Mouse (Mus musculus): Measurements from ENCODE around the gene Wdtc1. TPM values are rescaled to one million over a fixed set of nuclear protein-coding genes. Genes with fewer than 3 reads are reported as not detected.
A peak's percentile ranks its signal among the peaks of the same experiment; 100 is the strongest.

Gene Wdtc1
- polyA plus RNA-seq, 1 experiment from 2014 or later, result 14.5 TPM

- no peak for DNase-seq (ENCODE audit: low spot score)
- 2% methylated on average over 4 of the region's 4 CpGs for WGBS
Measured at GRCm38 (mm10) chr4:133344112-133344511, 9.2 kb downstream of the Wdtc1 start.

GRCm38 (mm10) chr4:133340217-133340616 lies 13.1 kb downstream of the Wdtc1 start:
- no peaks in the 10 kb centered on the region; the same call in 1 of the 2 replicates for H3K27me3 ChIP-seq (replicated peaks; ENCODE audit: control insufficient read depth, insufficient read depth, low read length)
- peaks cover 12% of the 10 kb centered on the region for H3K4me1 ChIP-seq (replicated peaks; ENCODE audit: control insufficient read depth, insufficient read depth, low read length)
- ATAC-seq (replicated peaks; ENCODE audit: low FRiP score), result no peak
- WGBS, result 80% methylated on average over 2 of the region's 2 CpGs
- H3K4me2 ChIP-seq, result no peak overlapping the region; the same call in 1 of the 2 replicates
- no peaks in the 10 kb centered on the region for H3K36me3 ChIP-seq (ENCODE audit: control insufficient read depth, insufficient read depth, low read length)
- no peak overlapping the region for H3K9ac ChIP-seq (ENCODE audit: low read depth, low read length)
- no peak for DNase-seq (ENCODE audit: low spot score)
- H3K9me3 ChIP-seq (ENCODE audit: control insufficient read depth, low read length), result no peaks in the 10 kb centered on the region
- no peak overlapping the region for H3K4me3 ChIP-seq (ENCODE audit: low read depth, low read length)
- no peak overlapping the region for H3K27ac ChIP-seq (ENCODE audit: low read depth, low read length)

More at GRCm38 (mm10) chr4:133344112-133344511, 9.2 kb downstream of the Wdtc1 start:
- no peak overlapping the region for H3K4me3 ChIP-seq (ENCODE audit: low read depth, low read length)
- no peaks in the 10 kb centered on the region for H3K9me3 ChIP-seq (ENCODE audit: control insufficient read depth, low read length)
- H3K9ac ChIP-seq (ENCODE audit: low read depth, low read length), result no peak overlapping the region
- peaks cover 5% of the 10 kb centered on the region for H3K4me1 ChIP-seq (replicated peaks; ENCODE audit: control insufficient read depth, insufficient read depth, low read length)
- H3K36me3 ChIP-seq (ENCODE audit: control insufficient read depth, insufficient read depth, low read length), result no peaks in the 10 kb centered on the region
- no peak overlapping the region for H3K27ac ChIP-seq (ENCODE audit: low read depth, low read length)
- no peak for ATAC-seq (replicated peaks; ENCODE audit: low FRiP score)
- no peak overlapping the region for H3K4me2 ChIP-seq
- no peaks in the 10 kb centered on the region; the same call in 1 of the 2 replicates for H3K27me3 ChIP-seq (replicated peaks; ENCODE audit: control insufficient read depth, insufficient read depth, low read length)

GRCm38 (mm10) chr4:133339148-133339749 lies 14.0 kb downstream of the Wdtc1 start:
- no peaks in the 10 kb centered on the region; the same call in 1 of the 2 replicates for H3K27me3 ChIP-seq (replicated peaks; ENCODE audit: control insufficient read depth, insufficient read depth, low read length)
- peak; percentile 94 for ATAC-seq (replicated peaks; ENCODE audit: low FRiP score)
- WGBS, result under 1% methylated on average over 59 of the region's 60 CpGs

GRCm38 (mm10) chr4:133338521-133339095 lies 14.7 kb downstream of the Wdtc1 start:
- peak overlapping the region; percentile 65 for H3K27ac ChIP-seq (ENCODE audit: low read depth, low read length)
- H3K27me3 ChIP-seq (replicated peaks; ENCODE audit: control insufficient read depth, insufficient read depth, low read length), result no peaks in the 10 kb centered on the region; the same call in 1 of the 2 replicates
- DNase-seq (ENCODE audit: low spot score) (no peak), ATAC-seq (replicated peaks; ENCODE audit: low FRiP score) (peak; percentile 40)
- H3K4me2 ChIP-seq, result peak overlapping the region; percentile 93
- WGBS, result under 1% methylated on average over 39 of the region's 39 CpGs
- no peaks in the 10 kb centered on the region for H3K36me3 ChIP-seq (ENCODE audit: control insufficient read depth, insufficient read depth, low read length)
- H3K4me3 ChIP-seq (ENCODE audit: low read depth, low read length), result peak overlapping the region; percentile 83
- H3K9me3 ChIP-seq (ENCODE audit: control insufficient read depth, low read length), result no peaks in the 10 kb centered on the region
- H3K9ac ChIP-seq (ENCODE audit: low read depth, low read length), result peak overlapping the region; percentile 79
- peaks cover 12% of the 10 kb centered on the region for H3K4me1 ChIP-seq (replicated peaks; ENCODE audit: control insufficient read depth, insufficient read depth, low read length)

More at GRCm38 (mm10) chr4:133339148-133339749, 14.0 kb downstream of the Wdtc1 start:
- H3K9ac ChIP-seq (ENCODE audit: low read depth, low read length), result peak overlapping the region; percentile 79
- H3K9me3 ChIP-seq (ENCODE audit: control insufficient read depth, low read length), result no peaks in the 10 kb centered on the region
- peak overlapping the region; percentile 83 for H3K4me3 ChIP-seq (ENCODE audit: low read depth, low read length)
- peak overlapping the region; percentile 65 for H3K27ac ChIP-seq (ENCODE audit: low read depth, low read length)
- peak overlapping the region; percentile 93 for H3K4me2 ChIP-seq
- H3K4me1 ChIP-seq (replicated peaks; ENCODE audit: control insufficient read depth, insufficient read depth, low read length), result peaks cover 12% of the 10 kb centered on the region
- no peaks in the 10 kb centered on the region for H3K36me3 ChIP-seq (ENCODE audit: control insufficient read depth, insufficient read depth, low read length)
- peak; percentile 93 for DNase-seq (ENCODE audit: low spot score)

GRCm38 (mm10) chr4:133337833-133338520 lies 15.3 kb downstream of the Wdtc1 start:
- no peak for DNase-seq (ENCODE audit: low spot score)
- Histone ChIP-seq H3K9me3 (ENCODE audit: control insufficient read depth, low read length) (no peaks in the 10 kb centered on the region), H3K9ac (ENCODE audit: low read depth, low read length) (peak overlapping the region; percentile 79), H3K27me3 (replicated peaks; ENCODE audit: control insufficient read depth, insufficient read depth, low read length) (no peaks in the 10 kb centered on the region; the same call in 1 of the 2 replicates), H3K27ac (ENCODE audit: low read depth, low read length) (no peak overlapping the region), H3K4me2 (peak overlapping the region; percentile 93), H3K4me3 (ENCODE audit: low read depth, low read length) (peak overlapping the region; percentile 83), H3K36me3 (ENCODE audit: control insufficient read depth, insufficient read depth, low read length) (no peaks in the 10 kb centered on the region), H3K4me1 (replicated peaks; ENCODE audit: control insufficient read depth, insufficient read depth, low read length) (peaks cover 15% of the 10 kb centered on the region)
- 12% methylated on average over 14 of the region's 14 CpGs for WGBS
- no peak for ATAC-seq (replicated peaks; ENCODE audit: low FRiP score)

GRCm38 (mm10) chr4:133333306-133333705 lies 20.0 kb downstream of the Wdtc1 start:
- WGBS, result 76% methylated on average over 6 of the region's 6 CpGs
- H3K4me2 ChIP-seq, result no peak overlapping the region
- no peak overlapping the region for H3K9ac ChIP-seq (ENCODE audit: low read depth, low read length)
- H3K27me3 ChIP-seq (replicated peaks; ENCODE audit: control insufficient read depth, insufficient read depth, low read length), result no peaks in the 10 kb centered on the region
- no peak for ATAC-seq (replicated peaks; ENCODE audit: low FRiP score)
- no peaks in the 10 kb centered on the region for H3K36me3 ChIP-seq (ENCODE audit: control insufficient read depth, insufficient read depth, low read length)
- peaks cover 10% of the 10 kb centered on the region; the same call in 1 of the 2 replicates for H3K4me1 ChIP-seq (replicated peaks; ENCODE audit: control insufficient read depth, insufficient read depth, low read length)
- H3K27ac ChIP-seq (ENCODE audit: low read depth, low read length), result no peak overlapping the region
- DNase-seq (ENCODE audit: low spot score), result no peak
- H3K9me3 ChIP-seq (ENCODE audit: control insufficient read depth, low read length), result no peaks in the 10 kb centered on the region
- H3K4me3 ChIP-seq (ENCODE audit: low read depth, low read length), result no peak overlapping the region

- no peak overlapping the region for H3K9ac ChIP-seq (ENCODE audit: low read depth, low read length)
- 0 out of 2 replicates have a peak, but pooled peaks cover 3% of the 10 kb centered on the region for H3K4me1 ChIP-seq (replicated peaks; ENCODE audit: control insufficient read depth, insufficient read depth, low read length)
- H3K27ac ChIP-seq (ENCODE audit: low read depth, low read length), result no peak overlapping the region
- ATAC-seq (replicated peaks; ENCODE audit: low FRiP score), result no peak
- no peaks in the 10 kb centered on the region for H3K9me3 ChIP-seq (ENCODE audit: control insufficient read depth, low read length)
- H3K4me2 ChIP-seq, result no peak overlapping the region
- no peak for DNase-seq (ENCODE audit: low spot score)
- H3K36me3 ChIP-seq (ENCODE audit: control insufficient read depth, insufficient read depth, low read length), result no peaks in the 10 kb centered on the region
- no peaks in the 10 kb centered on the region for H3K27me3 ChIP-seq (replicated peaks; ENCODE audit: control insufficient read depth, insufficient read depth, low read length)
- 86% methylated on average over 4 of the region's 4 CpGs for WGBS
- H3K4me3 ChIP-seq (ENCODE audit: low read depth, low read length), result no peak overlapping the region
Measured at GRCm38 (mm10) chr4:133330296-133330695, 23.0 kb downstream of the Wdtc1 start.

- ATAC-seq (replicated peaks; ENCODE audit: low FRiP score) (no peak), DNase-seq (ENCODE audit: low spot score) (no peak)
- Histone ChIP-seq H3K27me3 (replicated peaks; ENCODE audit: control insufficient read depth, insufficient read depth, low read length) (no peaks in the 10 kb centered on the region), H3K27ac (ENCODE audit: low read depth, low read length) (no peak overlapping the region), H3K9me3 (ENCODE audit: control insufficient read depth, low read length) (no peaks in the 10 kb centered on the region), H3K9ac (ENCODE audit: low read depth, low read length) (no peak overlapping the region), H3K36me3 (ENCODE audit: control insufficient read depth, insufficient read depth, low read length) (no peaks in the 10 kb centered on the region), H3K4me1 (replicated peaks; ENCODE audit: control insufficient read depth, insufficient read depth, low read length) (0 out of 2 replicates have a peak, but pooled peaks cover 1% of the 10 kb centered on the region), H3K4me3 (ENCODE audit: low read depth, low read length) (no peak overlapping the region), H3K4me2 (no peak overlapping the region)
- 38% methylated on average over 7 of the region's 7 CpGs for WGBS
Measured at GRCm38 (mm10) chr4:133328129-133328528, 25.2 kb downstream of the Wdtc1 start.
